8 mouse cellular contexts compared by ENCODE assay signal in the genomic region with DNA sequence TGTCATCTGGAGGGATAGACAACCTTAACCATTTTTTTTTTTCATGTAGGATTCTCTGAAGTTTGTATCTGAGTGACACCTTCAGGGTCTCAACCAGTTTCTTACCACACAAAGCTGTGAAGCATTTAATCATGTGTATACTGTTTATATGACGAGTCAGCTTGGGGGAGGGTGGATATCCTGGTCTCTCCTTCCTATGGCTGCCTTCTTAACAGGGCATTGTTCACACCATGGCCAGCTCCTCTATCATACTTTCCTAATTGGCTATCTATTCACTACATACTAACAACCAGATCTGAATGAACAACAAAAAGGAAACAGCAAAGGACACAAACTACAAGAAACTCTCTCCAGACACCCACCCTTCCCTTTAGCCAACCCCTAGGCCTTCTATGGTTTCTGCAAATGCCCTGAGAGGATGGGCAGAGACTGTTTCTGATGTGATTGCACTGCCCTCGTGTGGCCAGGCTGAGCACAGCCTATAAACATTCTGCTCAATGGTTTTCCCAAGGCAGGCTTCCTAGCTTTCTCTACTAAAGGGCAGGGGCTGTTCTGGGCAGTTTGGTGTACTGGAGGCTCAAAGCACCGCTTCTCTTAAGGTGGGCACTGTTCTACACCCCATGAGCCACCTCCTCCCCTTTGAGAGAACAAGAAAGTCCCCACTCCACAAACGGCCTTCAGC. TPM values are rescaled to one million over a fixed set of nuclear protein-coding genes. Genes with fewer than 3 reads are reported as not detected.
A peak's percentile ranks its signal among the peaks of the same experiment; 100 is the strongest.
DNase-seq lines count a peak whose midpoint lies in the region; ATAC-seq and TF ChIP-seq lines count a peak whose summit lies in the region.

No protein-coding gene starts in this region.

- H3K27ac ChIP-seq in cerebellum, adult 2 months (ENCODE audit: insufficient read depth, low read length), result no peak overlapping the region
- H3K27ac ChIP-seq in forebrain, postnatal 0 days (ENCODE audit: low read depth, low read length), result no peak overlapping the region
- no peak overlapping the region for H3K27ac ChIP-seq in hindbrain, embryonic 12.5 days
- peak overlapping the region; percentile 43; the same call in 1 of the 2 replicates for H3K27ac ChIP-seq in lung, embryonic 16.5 days (ENCODE audit: low read length)

- peaks cover 36% of the 10 kb centered on the region for H3K36me3 ChIP-seq in forebrain, postnatal 0 days (ENCODE audit: insufficient read depth)
- H3K36me3 ChIP-seq in hindbrain, embryonic 12.5 days, result peaks cover 42% of the 10 kb centered on the region
- H3K36me3 ChIP-seq in lung, embryonic 16.5 days (ENCODE audit: control insufficient read depth, insufficient read depth, low read length), result peaks cover 22% of the 10 kb centered on the region

- H3K4me1 ChIP-seq in cerebellum, adult 2 months (ENCODE audit: control insufficient read depth, insufficient read depth, low read length), result no peaks in the 10 kb centered on the region
- H3K4me1 ChIP-seq in forebrain, postnatal 0 days (ENCODE audit: insufficient read depth), result no peaks in the 10 kb centered on the region
- H3K4me1 ChIP-seq in hindbrain, embryonic 12.5 days, result no peaks in the 10 kb centered on the region
- H3K4me1 ChIP-seq in lung, embryonic 16.5 days (replicated peaks; ENCODE audit: control insufficient read depth, insufficient read depth, low read length), result no peaks in the 10 kb centered on the region

- TF ChIP-seq POLR2A in cerebellum, adult 2 months (IDR thresholded peaks at IDR 0.05; ENCODE audit: borderline replicate concordance, insufficient read depth, low read length), result no peak

- H3K27me3 ChIP-seq in cerebellum, adult 2 months (ENCODE audit: control insufficient read depth, insufficient read depth, low read length), result no peaks in the 10 kb centered on the region
- H3K27me3 ChIP-seq in forebrain, postnatal 0 days (ENCODE audit: insufficient read depth, low read length), result no peaks in the 10 kb centered on the region
- no peaks in the 10 kb centered on the region for H3K27me3 ChIP-seq in hindbrain, embryonic 12.5 days
- no peaks in the 10 kb centered on the region for H3K27me3 ChIP-seq in lung, embryonic 16.5 days (ENCODE audit: control insufficient read depth, insufficient read depth, low read depth, low read length)

- H3K9ac ChIP-seq in forebrain, postnatal 0 days, result no peak overlapping the region
- no peak overlapping the region for H3K9ac ChIP-seq in hindbrain, embryonic 12.5 days
- 0 out of 2 replicates have a peak overlapping the region, but pooled peaks have one; percentile 4 for H3K9ac ChIP-seq in lung, embryonic 16.5 days (ENCODE audit: low read length)

- ATAC-seq in forebrain, postnatal 0 days, result peak; percentile 92
- peak; percentile 75 for ATAC-seq in hindbrain, embryonic 12.5 days (ENCODE audit: low FRiP score)
- ATAC-seq in lung, embryonic 16.5 days (ENCODE audit: low read depth), result peak; percentile 81

- H3K4me3 ChIP-seq in cerebellum, adult 2 months (replicated peaks; ENCODE audit: insufficient read depth, low read depth, low read length), result no peak overlapping the region
- no peak overlapping the region for H3K4me3 ChIP-seq in forebrain, postnatal 0 days (ENCODE audit: low read depth, low read length)
- H3K4me3 ChIP-seq in hindbrain, embryonic 12.5 days, result no peak overlapping the region
- no peak overlapping the region for H3K4me3 ChIP-seq in lung, embryonic 16.5 days (ENCODE audit: low read length)

- TF ChIP-seq CTCF in cerebellum, adult 2 months (IDR thresholded peaks at IDR 0.05; ENCODE audit: borderline replicate concordance, insufficient read depth, low read depth, low read length), result peak; percentile 90
- peak; percentile 95 for TF ChIP-seq CTCF in forebrain, postnatal 0 days (IDR thresholded peaks at IDR 0.05; ENCODE audit: low read depth)

- H3K9me3 ChIP-seq in forebrain, postnatal 0 days (ENCODE audit: low read length), result no peaks in the 10 kb centered on the region
- no peaks in the 10 kb centered on the region for H3K9me3 ChIP-seq in hindbrain, embryonic 12.5 days (replicated peaks)
- H3K9me3 ChIP-seq in lung, embryonic 16.5 days (ENCODE audit: control insufficient read depth, low read length), result no peaks in the 10 kb centered on the region

- WGBS in cerebellum, adult 2 months, result 39% methylated on average over 4 of the region's 4 CpGs
- 45% methylated on average over 4 of the region's 4 CpGs for WGBS in forebrain, postnatal 0 days
- 44% methylated on average over 4 of the region's 4 CpGs for WGBS in hindbrain, embryonic 12.5 days
- 36% methylated on average over 4 of the region's 4 CpGs for WGBS in lung, embryonic 16.5 days

- no peak overlapping the region for H3K4me2 ChIP-seq in forebrain, postnatal 0 days (ENCODE audit: low read depth)
- H3K4me2 ChIP-seq in hindbrain, embryonic 12.5 days (replicated peaks), result no peak overlapping the region
- no peak overlapping the region for H3K4me2 ChIP-seq in lung, embryonic 16.5 days (ENCODE audit: low read depth, low read length)

- DNase-seq in MEL-GATA-1-ER (ENCODE audit: extremely low read depth, low read depth), result peak; percentile 15
- peak; percentile 44 to 65 for DNase-seq in cerebellum, adult 2 months
- DNase-seq in forebrain, postnatal 0 days, result peak; percentile 83
- DNase-seq in layer of hippocampus, adult 9-11 months, result peak; percentile 57
- DNase-seq in ovary, postnatal 10 days (ENCODE audit: low spot score), result peak; percentile 27
- peak; percentile 47 for DNase-seq in thymus, postnatal 14 days

RNA-seq across cellular contexts. Expression of gene Ahrr, which starts 8.9 kb away (rescaled TPM):
- polyA plus RNA-seq in cerebellum, adult 2 months (2012; rRNA removed), result 0.18 and 0.25 TPM in 2 replicates
- 2.1 and 2.9 TPM in 2 replicates for total RNA-seq in forebrain, postnatal 0 days (2014; rRNA removed)
- 0.64 and 0.80 TPM in 2 replicates for polyA plus RNA-seq in forebrain, postnatal 0 days (2015; fragmentation: Nextera tagmentation; extraction: Ambion mirVana)
- 1.2 and 2.1 TPM in 2 replicates for polyA plus RNA-seq in hindbrain, embryonic 12.5 days (2016; fragmentation: Nextera tagmentation; extraction: Ambion mirVana)
- polyA plus RNA-seq in lung, embryonic 16.5 days (2015; fragmentation: Nextera tagmentation; extraction: Ambion mirVana), result 0.57 and 0.70 TPM in 2 replicates

RNA-seq across cellular contexts. Expression of gene Pdcd6, which starts 16.3 kb away (rescaled TPM):
- 144 and 153 TPM in 2 replicates for polyA plus RNA-seq in cerebellum, adult 2 months (2012; rRNA removed)
- 97.7 and 127 TPM in 2 replicates for total RNA-seq in forebrain, postnatal 0 days (2014; rRNA removed)
- polyA plus RNA-seq in forebrain, postnatal 0 days (2015; fragmentation: Nextera tagmentation; extraction: Ambion mirVana), result 143 TPM in 2 replicates
- polyA plus RNA-seq in hindbrain, embryonic 12.5 days (2016; fragmentation: Nextera tagmentation; extraction: Ambion mirVana), result 107 and 112 TPM in 2 replicates
- 123 and 134 TPM in 2 replicates for polyA plus RNA-seq in lung, embryonic 16.5 days (2015; fragmentation: Nextera tagmentation; extraction: Ambion mirVana)

RNA-seq across cellular contexts. Expression of gene Sdha, which starts 49.0 kb away (rescaled TPM):
- polyA plus RNA-seq in cerebellum, adult 2 months (2012; rRNA removed), result 411 and 417 TPM in 2 replicates
- 91.5 and 166 TPM in 2 replicates for total RNA-seq in forebrain, postnatal 0 days (2014; rRNA removed)
- polyA plus RNA-seq in forebrain, postnatal 0 days (2015; fragmentation: Nextera tagmentation; extraction: Ambion mirVana), result 157 and 179 TPM in 2 replicates
- polyA plus RNA-seq in hindbrain, embryonic 12.5 days (2016; fragmentation: Nextera tagmentation; extraction: Ambion mirVana), result 213 and 222 TPM in 2 replicates
- 254 and 283 TPM in 2 replicates for polyA plus RNA-seq in lung, embryonic 16.5 days (2015; fragmentation: Nextera tagmentation; extraction: Ambion mirVana)

RNA-seq across cellular contexts. Expression of gene Ccdc127, which starts 49.0 kb away (rescaled TPM):
- 36.9 and 41.1 TPM in 2 replicates for polyA plus RNA-seq in cerebellum, adult 2 months (2012; rRNA removed)
- total RNA-seq in forebrain, postnatal 0 days (2014; rRNA removed), result 22.2 and 34.2 TPM in 2 replicates
- 35.1 and 39.8 TPM in 2 replicates for polyA plus RNA-seq in forebrain, postnatal 0 days (2015; fragmentation: Nextera tagmentation; extraction: Ambion mirVana)
- polyA plus RNA-seq in hindbrain, embryonic 12.5 days (2016; fragmentation: Nextera tagmentation; extraction: Ambion mirVana), result 57.9 and 64.7 TPM in 2 replicates
- polyA plus RNA-seq in lung, embryonic 16.5 days (2015; fragmentation: Nextera tagmentation; extraction: Ambion mirVana), result 44.7 and 56.1 TPM in 2 replicates

Comparison
In these comparisons a context has a peak if more than half of its experiments do, and no peak if none do; other contexts are left out.
1. DNase-seq: peak in every context shown above with its lines; median percentile 83 in forebrain, postnatal 0 days; 57 in layer of hippocampus, adult 9-11 months; 54 in cerebellum, adult 2 months; 47 in thymus, postnatal 14 days; 27 in ovary, postnatal 10 days; 15 in MEL-GATA-1-ER.